Mouse (Mus musculus) neural tube, embryonic 10.5 days (tissue): ENCODE measurements around the gene Cbx2.

Experiments
- DNase-seq: peaks from one replicate; pipeline ENCODE4 v3.0.0-alpha.2; 2017; ENCODE audit warnings: low spot score; ENCODE audit errors: extremely low spot score

The Cbx2 gene

DNA sequence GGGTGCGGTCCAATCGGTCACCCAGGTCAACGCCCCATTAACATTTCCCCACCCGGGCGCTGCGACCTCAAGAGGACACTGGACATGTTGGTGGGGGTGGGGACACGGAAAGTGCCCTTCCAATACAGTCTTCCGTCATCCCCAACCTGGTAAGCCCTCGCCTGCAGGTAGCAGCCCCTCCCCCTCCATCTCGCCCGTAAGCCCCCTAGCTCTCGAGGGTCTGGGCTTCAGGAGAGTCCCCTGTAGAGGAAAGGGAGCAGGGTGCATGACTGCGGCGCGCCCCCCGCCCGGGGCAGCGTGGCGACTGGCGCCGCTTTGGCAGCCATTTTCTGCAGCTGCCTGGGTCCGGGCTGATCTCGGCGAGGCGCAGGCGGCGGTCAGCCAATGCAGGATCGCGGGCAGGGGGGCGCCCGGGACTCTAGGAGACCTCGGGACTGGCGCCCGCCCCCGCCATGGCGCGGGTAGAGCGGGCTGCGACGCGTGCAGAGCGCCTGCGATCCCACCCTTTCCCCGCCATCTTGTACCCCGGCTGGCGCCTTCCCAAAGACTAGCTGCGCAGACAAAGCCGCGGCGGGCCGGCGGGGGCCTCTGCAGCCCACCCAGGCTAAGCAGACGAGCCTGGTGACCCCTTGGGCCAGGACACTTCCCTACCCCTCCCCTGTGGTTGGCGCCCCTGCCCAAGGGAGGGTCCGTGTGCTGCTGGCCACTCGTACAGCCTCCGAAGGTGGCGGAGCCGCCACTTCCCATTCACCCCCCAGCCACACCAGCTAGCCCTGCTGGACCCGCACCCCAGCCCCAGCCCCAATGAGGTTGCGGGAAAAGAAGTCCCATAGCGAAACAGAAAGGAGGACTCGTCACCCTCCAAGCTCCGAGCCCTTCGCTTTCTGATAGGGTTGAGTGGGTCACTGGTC lies 33.8 kb downstream of the Cbx2 start:
- DNase-seq = peak; percentile 85

DNA sequence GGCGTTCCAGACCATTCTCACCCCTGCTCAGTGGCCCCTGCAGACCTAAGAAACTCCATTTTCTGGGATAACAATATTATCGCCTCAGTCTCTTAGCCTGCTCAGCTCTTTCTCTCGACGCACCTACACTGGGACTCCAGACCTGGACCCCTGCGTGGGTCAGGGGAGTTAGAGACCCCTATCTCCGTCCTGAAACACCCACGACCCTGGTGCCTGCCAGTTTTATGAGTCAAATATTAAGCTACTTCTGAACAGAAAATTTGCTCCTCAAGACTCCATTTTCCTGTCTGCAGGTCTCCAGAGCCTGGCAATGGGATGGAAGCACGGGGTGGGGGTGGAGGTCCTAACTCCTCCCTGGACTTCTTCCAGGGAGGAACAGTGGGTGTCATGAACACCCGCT lies 34.5 kb downstream of the Cbx2 start:
- DNase-seq = no peak

DNA sequence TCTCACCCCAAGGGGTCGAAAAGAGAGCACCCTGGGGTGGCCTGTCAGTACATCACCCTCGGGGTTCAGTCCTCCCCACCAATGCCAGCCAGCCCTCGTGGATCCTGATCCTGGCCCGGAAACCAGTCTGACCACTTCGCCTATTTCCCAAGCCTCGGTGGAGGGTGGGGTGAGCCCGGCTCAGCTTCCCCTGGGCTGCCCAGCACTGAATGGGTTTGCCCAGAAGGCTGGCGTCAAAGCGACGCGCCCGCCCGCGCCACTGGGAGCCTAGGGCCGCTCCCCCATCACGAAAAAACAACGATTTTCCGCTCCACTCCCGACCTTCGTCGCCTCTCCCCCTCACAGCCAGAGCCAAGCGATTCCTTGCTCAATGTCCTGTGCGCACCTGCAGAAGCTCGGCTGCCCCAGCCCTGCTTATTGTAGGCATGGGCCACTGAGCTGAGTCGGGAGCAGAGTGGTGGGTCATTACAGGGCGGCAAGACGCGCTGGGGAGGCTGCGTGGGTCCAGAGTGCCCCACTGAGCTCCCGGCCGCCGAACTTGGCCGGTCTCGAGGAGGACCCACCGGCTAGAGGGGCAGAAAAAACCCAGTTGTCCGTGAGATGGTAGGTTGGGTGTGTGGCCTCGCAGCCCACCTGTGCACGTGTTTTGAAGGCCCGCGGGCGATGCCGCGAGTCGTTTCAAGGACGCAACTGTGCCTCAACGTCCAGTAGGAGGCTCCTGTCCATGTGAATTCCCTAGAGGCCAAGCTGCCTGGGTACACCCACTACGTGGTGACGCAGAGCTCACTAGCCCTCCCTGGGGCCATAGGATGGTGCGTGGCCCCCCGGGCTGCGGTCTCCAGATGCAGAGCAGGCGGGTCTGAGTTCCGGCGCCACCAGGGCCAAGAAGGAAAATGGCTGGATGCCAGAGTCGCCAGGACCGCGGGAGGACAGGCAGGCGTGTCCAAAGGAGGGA lies 35.6 kb downstream of the Cbx2 start:
- peak; percentile 54 for DNase-seq

DNA sequence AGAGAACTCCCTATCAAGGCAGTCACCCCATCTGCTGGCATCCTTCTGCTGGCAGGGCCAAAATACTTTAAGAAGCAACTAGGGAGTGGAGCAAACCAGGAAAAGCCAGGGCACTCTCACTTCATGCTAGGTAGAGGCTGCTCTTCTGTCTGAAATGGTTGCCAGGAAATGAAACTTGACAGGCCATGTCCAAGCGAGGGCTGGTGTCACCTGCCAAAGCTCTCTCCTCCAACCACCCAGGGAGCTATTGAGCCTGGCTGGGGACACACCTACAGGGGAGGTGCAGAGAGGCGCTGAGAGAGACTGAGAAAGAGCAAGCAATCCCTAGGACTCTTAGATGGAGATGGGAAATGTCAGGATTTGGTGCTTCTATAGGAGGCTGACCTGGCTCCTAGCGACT lies 36.5 kb downstream of the Cbx2 start:
- no peak for DNase-seq

DNA sequence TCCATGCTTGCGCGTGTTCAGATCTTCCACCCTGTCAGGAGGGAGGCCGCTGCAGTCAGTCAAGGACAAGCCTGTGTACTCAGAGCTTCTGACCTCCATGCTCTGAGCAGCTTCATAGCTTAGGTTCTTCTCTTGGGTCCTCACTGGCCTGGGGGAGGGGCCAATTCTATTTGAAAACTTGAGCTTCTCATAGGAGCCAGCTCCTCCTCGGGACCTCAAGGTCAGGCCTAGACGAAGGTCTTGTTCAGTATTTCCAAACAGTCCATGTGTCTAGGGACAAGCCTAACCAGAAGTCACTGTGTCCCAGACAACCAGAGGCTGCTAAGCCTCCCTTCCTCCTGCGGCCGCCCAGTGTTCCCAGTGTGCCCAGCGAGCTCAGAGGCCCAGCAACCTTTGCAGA lies 44.1 kb downstream of the Cbx2 start:
- DNase-seq = no peak

DNA sequence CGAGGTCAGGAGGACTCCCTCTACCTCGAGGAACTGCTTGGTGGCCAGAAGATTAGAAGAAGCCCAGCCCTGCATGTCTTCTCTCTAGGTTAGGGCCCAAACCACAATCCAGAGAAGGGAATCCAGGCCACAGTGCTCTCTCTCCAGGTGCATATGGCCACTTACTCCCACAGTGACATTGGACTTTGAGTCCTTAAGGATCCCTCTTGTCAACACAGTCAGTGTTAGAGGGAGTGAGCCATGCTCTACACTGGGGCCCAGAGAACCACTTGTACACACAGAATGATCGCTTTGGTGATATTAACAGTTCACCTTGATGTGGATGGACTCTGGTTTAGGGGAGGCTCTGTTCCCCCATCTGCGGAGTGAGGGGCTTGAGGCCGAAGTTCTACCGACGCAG lies 49.5 kb downstream of the Cbx2 start:
- DNase-seq = no peak

DNA sequence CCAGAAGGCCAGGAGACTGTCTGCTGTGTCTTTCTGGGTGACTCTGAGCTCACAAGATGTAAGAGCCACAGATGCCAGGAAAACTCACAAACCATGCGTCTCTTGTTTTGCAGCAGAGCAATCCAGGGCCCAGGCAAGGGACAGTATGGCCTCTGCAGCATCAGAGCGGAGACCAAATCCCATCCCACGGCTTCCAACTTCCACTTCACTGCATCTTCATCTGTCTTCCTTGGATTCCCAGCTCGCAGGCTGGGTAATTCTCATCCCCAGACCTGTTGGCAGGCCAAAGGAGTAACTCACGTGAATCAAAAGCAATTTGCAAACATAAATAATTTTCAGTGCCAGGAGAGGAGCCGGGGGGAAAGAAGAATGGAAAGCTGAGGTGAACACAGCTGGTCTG lies 50.2 kb downstream of the Cbx2 start:
- DNase-seq = no peak

DNA sequence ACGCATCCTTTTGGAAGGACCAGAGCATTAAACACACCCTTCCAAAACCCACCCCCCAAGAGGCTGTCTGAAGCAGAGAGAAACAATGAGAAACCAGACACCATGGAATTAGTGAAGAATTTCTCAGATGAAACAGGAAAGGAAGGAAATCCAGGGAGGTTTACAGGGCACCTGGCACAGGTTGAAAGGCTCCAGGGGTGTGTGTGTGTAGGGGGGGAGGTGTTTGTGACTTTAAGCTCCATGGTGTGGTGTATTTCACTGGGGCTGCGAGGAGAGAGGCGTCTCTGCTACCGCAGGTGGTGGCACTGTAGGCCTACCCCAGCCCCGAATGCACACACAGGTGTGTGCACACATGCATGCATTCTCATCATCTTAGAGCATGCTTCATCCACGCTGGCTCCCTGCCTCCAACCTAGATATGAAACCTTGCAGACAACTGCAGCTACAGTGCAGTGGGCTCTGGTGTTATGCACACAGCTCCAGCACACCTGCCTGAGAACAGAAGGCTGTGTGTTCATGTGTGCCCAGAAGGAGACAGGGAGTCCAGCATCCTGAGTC lies 51.2 kb downstream of the Cbx2 start:
- DNase-seq = no peak

DNA sequence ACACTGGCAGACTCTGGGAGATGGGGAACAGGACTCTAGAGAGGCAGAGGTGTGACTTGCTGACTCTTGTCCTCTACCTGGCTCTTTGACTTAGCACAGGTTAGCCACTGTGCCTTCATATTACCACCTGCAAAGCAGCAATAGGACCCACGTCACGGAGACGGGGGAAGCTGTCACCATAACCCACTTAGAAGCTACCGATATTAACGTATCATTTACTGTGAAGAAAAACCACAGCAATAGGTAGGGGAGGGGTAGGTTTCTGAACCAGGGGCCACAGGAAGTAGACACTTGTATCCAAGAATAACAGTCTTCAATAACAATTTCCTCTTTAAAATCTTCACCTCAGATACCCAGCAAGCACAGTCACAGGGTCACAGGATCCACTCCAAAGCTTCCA lies 53.0 kb downstream of the Cbx2 start:
- DNase-seq = no peak

DNA sequence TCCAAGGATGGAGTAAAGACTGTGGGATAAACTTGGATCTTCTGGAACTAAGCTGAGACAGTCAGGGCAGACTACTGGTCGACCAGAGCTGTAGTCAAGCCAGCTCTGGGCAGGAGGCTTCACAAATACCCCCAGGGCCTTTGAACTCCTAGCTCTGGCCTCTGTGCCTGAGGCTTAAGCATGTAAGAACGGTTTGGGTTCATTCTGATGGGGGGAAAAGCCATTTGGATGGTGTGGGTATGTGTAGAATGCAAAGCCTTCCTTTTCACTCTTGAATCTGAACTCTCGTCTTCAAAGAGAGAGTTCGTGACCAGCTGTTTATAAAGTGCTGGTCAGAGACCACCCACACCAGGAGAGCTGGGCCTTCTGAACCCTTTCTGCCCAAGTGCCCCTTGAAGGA lies 55.0 kb downstream of the Cbx2 start:
- DNase-seq = no peak

DNA sequence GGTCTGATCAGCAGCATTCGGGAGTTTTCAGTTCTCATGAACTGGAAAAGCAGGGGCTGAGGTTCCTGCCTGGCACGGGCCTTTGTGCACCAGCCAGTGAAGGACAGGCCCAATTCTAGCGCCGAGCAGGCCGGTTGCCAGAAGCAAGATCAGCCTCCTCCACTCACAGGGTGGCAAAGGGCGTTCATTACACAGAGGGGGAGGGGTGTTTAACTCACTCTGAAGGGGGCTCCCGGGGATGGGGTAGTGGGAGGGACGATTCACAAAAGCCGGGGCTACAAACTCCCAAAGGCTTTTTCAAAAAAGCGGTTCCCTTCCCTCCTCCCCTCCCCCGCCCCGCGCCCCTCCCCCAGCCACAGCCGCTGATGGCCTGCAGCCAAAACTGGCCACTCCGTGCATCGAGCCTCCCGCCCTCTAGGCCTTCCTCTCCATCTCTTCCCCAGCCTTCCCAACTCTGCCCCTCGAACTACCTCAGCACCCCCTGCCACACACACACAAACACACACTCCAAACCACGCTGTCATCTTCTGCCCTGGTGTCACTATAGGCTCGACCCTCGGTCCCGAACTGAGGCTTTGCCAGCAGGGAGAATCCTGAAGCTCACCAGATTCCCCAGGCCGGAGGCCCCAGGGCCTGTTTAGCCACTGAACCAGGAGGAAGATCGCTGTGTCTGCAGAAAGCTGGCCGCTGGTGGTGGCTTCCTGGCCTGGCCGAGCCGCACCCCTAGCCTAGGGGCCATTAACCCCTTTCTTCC lies 56.1 kb downstream of the Cbx2 start:
- DNase-seq = peak; percentile 50

DNA sequence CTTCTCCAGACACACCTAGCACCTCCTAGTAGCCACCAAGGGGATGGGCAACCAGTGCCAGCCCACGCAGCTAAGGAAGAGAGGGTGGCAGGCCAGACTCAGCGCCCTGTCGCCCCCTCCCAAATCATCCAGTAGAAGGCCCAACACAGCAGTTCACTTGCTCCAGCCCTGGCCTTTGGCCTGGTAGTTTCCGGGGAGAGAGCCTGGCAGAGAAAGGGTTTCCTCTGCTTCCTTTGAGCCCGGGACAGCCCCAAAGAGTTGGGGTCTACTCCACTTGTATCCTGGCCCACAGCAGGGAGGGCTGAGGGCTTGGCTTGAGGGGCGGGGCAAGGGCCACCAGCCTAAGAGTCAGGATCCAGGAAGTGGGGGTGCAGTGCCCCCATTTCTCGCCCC lies 56.7 kb downstream of the Cbx2 start:
- DNase-seq = peak; percentile 27

DNA sequence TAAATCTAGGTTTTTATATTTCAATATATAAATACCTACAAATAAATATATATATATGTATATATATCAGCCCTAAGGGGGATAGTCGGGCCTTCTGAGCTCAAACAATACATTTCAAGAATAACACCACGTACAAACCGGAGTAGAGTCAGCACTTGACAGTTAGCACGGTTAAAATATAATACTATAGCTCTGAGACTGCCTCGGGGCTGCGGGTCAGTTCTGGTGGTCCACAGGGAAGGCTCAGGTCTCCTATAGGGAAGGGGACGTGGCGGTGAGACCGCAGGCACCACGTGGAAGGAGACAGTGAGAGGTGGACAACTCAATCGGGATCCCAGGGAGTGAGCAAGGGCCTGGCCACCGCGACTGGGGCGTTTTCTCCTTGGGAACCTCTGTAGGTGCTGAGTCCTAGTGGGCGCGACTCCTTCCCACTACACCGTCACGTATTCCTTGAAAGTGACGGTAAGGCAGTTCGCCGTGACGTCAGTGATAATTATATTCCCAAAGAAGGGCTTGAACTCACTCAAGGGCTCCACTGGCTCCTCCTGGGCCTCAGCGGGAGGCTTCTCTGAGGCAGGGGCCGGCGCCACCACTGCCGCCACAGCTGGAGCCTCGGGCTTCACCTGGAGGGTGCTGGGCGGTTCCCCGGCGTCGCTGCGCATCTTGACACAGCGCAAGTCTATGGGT lies 57.8 kb downstream of the Cbx2 start:
- peak; percentile 50 for DNase-seq
